Mouse (Mus musculus) gastrocnemius, adult 18-20 months (tissue): ENCODE results near the gene Drd3. TPM values are rescaled to one million over a fixed set of nuclear protein-coding genes. Genes with fewer than 3 reads are reported as not detected.

Experiments used
- DNase-seq: peaks from one replicate; pipeline ENCODE4 v3.0.0; 2021; ENCODE audit warnings: low spot score
- long read RNA-seq, 2 experiments: library from polyadenylated mRNA; stranded (forward); transcript quantifications; one replicate each; pipeline ENCODE4 v2.0.0; 2021
- total RNA-seq, 2 experiments: library from RNA; stranded (reverse); gene quantifications; 2 replicates each; pipeline ENCODE4 v1.2.3; 2021

Gene Drd3
- not detected for total RNA-seq
- long read RNA-seq, experiment 1, result 0 reads
- long read RNA-seq, experiment 2, result 0 reads

GRCm38 (mm10) chr16:43753751-43754150 lies at the start of gene Drd3:
Gene Drd3, plus strand, starts transcription at chr16:43754026.
- DNase-seq, result no peak

GRCm38 (mm10) chr16:43708335-43709061 lies 45.3 kb upstream of the Drd3 start:
- DNase-seq, result no peak

- DNase-seq, result no peak
Observed at GRCm38 (mm10) chr16:43709062-43709413, 44.8 kb upstream of the Drd3 start.

- DNase-seq, result no peak
Observed at GRCm38 (mm10) chr16:43709432-43710133, 44.2 kb upstream of the Drd3 start.

GRCm38 (mm10) chr16:43710134-43710475 lies 43.7 kb upstream of the Drd3 start:
- DNase-seq, result no peak

GRCm38 (mm10) chr16:43710651-43711050 lies 43.2 kb upstream of the Drd3 start:
- DNase-seq, result peak; percentile 67

GRCm38 (mm10) chr16:43711361-43711760 lies 42.5 kb upstream of the Drd3 start:
- DNase-seq, result no peak

GRCm38 (mm10) chr16:43724444-43724843 lies 29.4 kb upstream of the Drd3 start:
- DNase-seq, result no peak

GRCm38 (mm10) chr16:43729506-43730221 lies 24.2 kb upstream of the Drd3 start:
- no peak for DNase-seq

- no peak for DNase-seq
Observed at GRCm38 (mm10) chr16:43730281-43730680, 23.5 kb upstream of the Drd3 start.

- no peak for DNase-seq
Observed at GRCm38 (mm10) chr16:43732496-43732895, 21.3 kb upstream of the Drd3 start.

- DNase-seq, result no peak
Observed at GRCm38 (mm10) chr16:43732900-43733299, 20.9 kb upstream of the Drd3 start.

GRCm38 (mm10) chr16:43737933-43738332 lies 15.9 kb upstream of the Drd3 start:
- DNase-seq, result no peak

- DNase-seq, result no peak
Observed at GRCm38 (mm10) chr16:43740936-43741335, 12.9 kb upstream of the Drd3 start.

GRCm38 (mm10) chr16:43748424-43748823 lies 5.4 kb upstream of the Drd3 start:
- no peak for DNase-seq

GRCm38 (mm10) chr16:43752900-43753299 lies 926 bp upstream of the Drd3 start:
- no peak for DNase-seq

- no peak for DNase-seq
Observed at GRCm38 (mm10) chr16:43772358-43772757, 18.5 kb downstream of the Drd3 start.

GRCm38 (mm10) chr16:43772766-43773165 lies 18.9 kb downstream of the Drd3 start:
- no peak for DNase-seq

GRCm38 (mm10) chr16:43773506-43773905 lies 19.7 kb downstream of the Drd3 start:
- DNase-seq, result no peak

- DNase-seq, result no peak
Observed at GRCm38 (mm10) chr16:43776886-43777285, 23.1 kb downstream of the Drd3 start.

- DNase-seq, result no peak
Observed at GRCm38 (mm10) chr16:43799541-43799940, 45.7 kb downstream of the Drd3 start.

- no peak for DNase-seq
Observed at GRCm38 (mm10) chr16:43800119-43800721, 46.4 kb downstream of the Drd3 start.
